ENCODE assay signal across 8 mouse cellular contexts in genomic region chr15:31453098-31453916, GRCm38 (mm10). TPM values are rescaled to one million over a fixed set of nuclear protein-coding genes. Genes with fewer than 3 reads are reported as not detected.
DNase-seq lines count a peak whose midpoint lies in the region; ATAC-seq lines count a peak whose summit lies in the region.

Gene Ropn1l, minus strand, starts transcription at chr15:31453737.

- peak within 1 kb of the TSS; percentile 82 for H3K9ac ChIP-seq in hindbrain, embryonic 13.5 days

- H3K4me1 ChIP-seq in hindbrain, embryonic 13.5 days (replicated peaks): peaks cover 8% of the 10 kb centered on the region

- peaks cover 12% of the 10 kb centered on the region for H3K36me3 ChIP-seq in hindbrain, embryonic 13.5 days

- H3K27ac ChIP-seq in hindbrain, embryonic 13.5 days: peak within 1 kb of the TSS; percentile 85

- H3K9me3 ChIP-seq in hindbrain, embryonic 13.5 days: no peaks in the 10 kb centered on the region

- under 1% methylated on average over 57 of the region's 57 CpGs for WGBS in hindbrain, embryonic 13.5 days

- peak within 1 kb of the TSS; percentile 65 for H3K4me3 ChIP-seq in hindbrain, embryonic 13.5 days

- no peaks in the 10 kb centered on the region for H3K27me3 ChIP-seq in hindbrain, embryonic 13.5 days

- peak; percentile 92 for ATAC-seq in hindbrain, embryonic 13.5 days (ENCODE audit: low FRiP score)

- H3K4me2 ChIP-seq in hindbrain, embryonic 13.5 days: peak within 1 kb of the TSS; percentile 79

- peak; percentile 93 for DNase-seq in Muller cell, postnatal 12 days (ENCODE audit: inconsistent ontology term)
- peak; percentile 89 for DNase-seq in cerebellum, adult 9-11 months
- DNase-seq in frontal cortex, postnatal 10 days (ENCODE audit: low spot score in 2 of 2): peak; percentile 83 to 90
- DNase-seq in layer of hippocampus, postnatal 25 days (ENCODE audit: extremely low spot score in 1 of 2, low spot score in 1 of 2): peak; percentile 84 to 88
- DNase-seq in lung, postnatal 25 days (ENCODE audit: low spot score): peak; percentile 95
- DNase-seq in retina, embryonic 14.5 days (ENCODE audit: low spot score): peak; percentile 96
- peak; percentile 67 for DNase-seq in thymus, postnatal 4 days

RNA-seq across cellular contexts. Expression of gene Ropn1l, which starts in this region (rescaled TPM):
- 1.4 and 2.5 TPM in 2 replicates for polyA plus RNA-seq in hindbrain, embryonic 13.5 days (2015; fragmentation: Nextera tagmentation; extraction: Ambion mirVana)
- 1 to 10 TPM; 1.3 to 1.5 TPM for total RNA-seq in layer of hippocampus, postnatal 25 days (2021)

Comparison
In these comparisons a context has a peak if more than half of its experiments do, and no peak if none do; other contexts are left out.
1. Peak in every context shown above with its lines: DNase-seq, ATAC-seq, H3K4me3 ChIP-seq and H3K27ac ChIP-seq.